Mouse (Mus musculus) adrenal gland, adult 18-20 months (tissue): ENCODE results near the gene Gm5615. TPM values are rescaled to one million over a fixed set of nuclear protein-coding genes. Genes with fewer than 3 reads are reported as not detected.

Source experiments
- DNase-seq, 2 experiments: peaks; one replicate each; pipeline ENCODE4 v3.0.0; 2021 to 2022; ENCODE audit warnings: low spot score in 2 of 2
- long read RNA-seq, 2 experiments: library from polyadenylated mRNA; stranded (forward); transcript quantifications; one replicate each; pipeline ENCODE4 v2.0.0; 2021
- total RNA-seq, 2 experiments: library from RNA; stranded (reverse); gene quantifications; 1 replicate in 1 of 2; 2 replicates in 1 of 2; pipeline ENCODE4 v1.2.3; 2021

Gm5615 gene
- not detected for total RNA-seq
- long read RNA-seq, experiment 1, result 0 reads
- long read RNA-seq, experiment 2, result 0 reads

- DNase-seq, result no peak
Observed at GRCm38 (mm10) chr9:36541863-36542262, at the start of gene Gm5615. Gene Gm5615, minus strand, starts transcription at chr9:36541963.

DNA sequence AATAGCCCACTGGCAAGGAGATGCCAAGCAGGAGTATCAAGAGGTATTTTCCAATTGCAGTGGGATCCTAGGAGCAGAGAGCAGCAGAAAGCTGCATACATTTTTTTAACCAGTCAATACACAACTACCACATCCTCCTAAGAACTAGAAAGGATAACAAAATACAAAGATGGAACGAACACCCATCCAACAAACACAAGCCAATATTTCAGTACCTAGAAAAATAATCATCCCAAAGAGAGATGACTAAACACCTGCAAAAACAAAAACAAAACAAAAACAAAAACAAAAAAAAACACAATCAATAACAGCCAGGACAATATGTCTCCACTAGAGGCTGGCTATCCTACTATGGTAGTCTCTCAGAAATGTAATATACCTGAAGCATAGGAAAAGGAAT, 40.8 kb upstream of the Gm5615 start, which contains the start of gene Gm17689:
TSS of gene Gm17689 (minus strand) at position 101 of the 400 bp plus-strand sequence.
- DNase-seq, result no peak

DNA sequence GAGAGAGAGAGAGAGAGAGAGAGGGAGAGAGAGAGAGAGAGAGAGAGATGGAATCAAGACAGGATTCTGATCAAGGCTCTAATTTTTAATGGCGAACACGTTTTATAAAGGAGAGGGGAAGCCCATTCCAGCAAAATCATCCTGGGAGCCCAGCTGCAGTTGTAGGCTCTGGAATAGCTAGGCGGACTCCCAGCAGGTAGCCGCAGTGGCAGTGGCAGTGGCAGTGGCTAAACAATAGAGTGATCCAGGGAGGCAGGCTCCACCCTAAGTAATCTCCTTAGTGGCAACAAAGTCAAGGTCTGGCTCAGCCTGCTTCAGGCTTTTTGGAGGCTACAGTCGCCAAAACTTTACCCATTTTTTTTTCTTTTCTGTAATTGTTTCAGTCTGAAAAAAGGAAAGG, 37.6 kb downstream of the Gm5615 start:
- DNase-seq, result no peak

DNA sequence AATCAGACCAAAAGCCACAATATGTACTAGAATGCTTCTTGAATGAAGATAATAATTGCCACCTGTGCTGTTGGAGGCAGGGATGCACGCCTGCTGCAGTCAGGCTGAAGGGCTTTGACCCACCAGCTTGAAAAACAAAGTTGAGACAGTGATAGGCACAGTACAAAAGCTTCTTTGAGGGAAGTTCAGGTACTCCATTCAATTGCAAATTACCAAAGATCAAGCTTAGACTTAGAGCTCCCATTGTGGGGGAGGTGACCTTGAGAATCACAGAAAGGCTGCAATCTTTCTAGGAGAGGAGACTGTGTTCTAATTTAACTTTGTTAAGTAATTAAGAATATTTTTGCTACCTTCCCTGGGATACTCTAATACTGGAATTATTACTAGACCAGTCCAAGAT, 45.9 kb downstream of the Gm5615 start:
- DNase-seq, result no peak

DNA sequence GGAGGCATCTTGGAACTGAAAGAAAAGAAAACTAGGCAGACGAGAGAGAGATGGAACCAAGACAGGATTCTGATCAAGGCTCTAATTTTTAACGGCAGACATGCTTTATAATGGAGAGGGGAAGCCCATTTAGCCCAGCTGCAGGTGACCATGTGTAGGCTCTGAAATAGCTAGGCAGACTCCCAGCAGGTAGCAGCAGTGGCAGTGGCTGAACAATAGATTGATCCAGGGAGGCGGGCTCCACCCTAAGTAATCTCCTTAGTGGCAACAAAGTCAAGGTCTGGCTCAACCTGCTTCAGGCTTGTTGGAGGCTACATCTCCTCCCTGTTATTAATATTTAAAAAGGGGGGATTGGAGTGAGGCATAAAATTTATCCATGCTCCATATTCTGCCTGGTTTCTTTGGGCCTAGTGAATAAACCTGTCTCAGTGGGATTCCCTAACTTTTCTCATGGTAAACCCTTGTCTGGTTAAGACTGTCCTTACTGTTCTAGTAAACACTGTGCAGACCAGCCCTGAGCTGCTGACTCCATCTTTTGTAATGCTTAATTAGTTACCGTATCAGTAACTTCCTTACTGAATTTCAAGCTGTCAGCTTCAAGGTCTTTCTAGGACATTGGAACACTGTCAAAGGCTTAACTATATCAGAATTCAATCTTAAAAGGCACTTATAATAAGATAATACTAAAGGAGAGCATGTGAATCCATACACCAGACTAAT, 47.1 kb downstream of the Gm5615 start:
- no peak for DNase-seq

Other genes starting within 250 kb of the Gm5615 start
- not detected for gene Gm7257, start 110.1 kb downstream of the Gm5615 start, total RNA-seq
- gene Gm9513, start 66.3 kb downstream of the Gm5615 start, total RNA-seq, result not detected
- not detected for gene Gm17689, start 40.7 kb upstream of the Gm5615 start, total RNA-seq
- not detected for gene A630095E13Rik, start 101.4 kb upstream of the Gm5615 start, total RNA-seq
- not detected for gene Acrv1, start 151.3 kb upstream of the Gm5615 start, total RNA-seq
- 1 to 10 TPM; 1.6 to 2.6 TPM for gene Chek1, start 185.1 kb upstream of the Gm5615 start, total RNA-seq
- gene Stt3a, start 225.7 kb upstream of the Gm5615 start, total RNA-seq, result 100 to 1,000 TPM; 210 to 266 TPM